Mouse (Mus musculus) lung, postnatal 0 days (tissue): ENCODE data around the gene Sox5. TPM values are rescaled to one million over a fixed set of nuclear protein-coding genes. Genes with fewer than 3 reads are reported as not detected.
A peak's percentile ranks its signal among the peaks of the same experiment; 100 is the strongest.

Experiments used
- ATAC-seq: fragments of 200-750 bp; cut with Nextera tagmentation; 2 replicates; pipeline ENCODE4 v1.8.0; 2017; ENCODE audit warnings: moderate library complexity
- DNase-seq: peaks from one replicate; pipeline ENCODE4 v3.0.0-alpha.2; 2016; ENCODE audit warnings: low spot score
- H3K27ac ChIP-seq: fragments of 300-500 bp; sonication (generic); 2 replicates; pipeline ENCODE4 v1.5.1; 2014; ENCODE audit warnings: antibody characterized with exemption, mild to moderate bottlenecking, low read length, mixed read lengths
- H3K27me3 ChIP-seq: fragments of 300-500 bp; sonication (generic); replicated peaks from 2 replicates; pipeline ENCODE4 v1.6.1; 2014; ENCODE audit warnings: low read length, mixed read lengths; ENCODE audit not compliant: insufficient read depth
- H3K36me3 ChIP-seq: fragments of 300-500 bp; sonication (generic); 2 replicates; pipeline ENCODE4 v1.6.1; 2014; ENCODE audit warnings: low read length, mixed read lengths; ENCODE audit not compliant: insufficient read depth
- H3K4me1 ChIP-seq: fragments of 300-500 bp; sonication (generic); 2 replicates; pipeline ENCODE4 v1.6.1; 2014; ENCODE audit warnings: antibody characterized with exemption, low read depth, low read length, mixed read lengths; ENCODE audit not compliant: insufficient read depth
- H3K4me2 ChIP-seq: fragments of 300-500 bp; sonication (generic); replicated peaks from 2 replicates; pipeline ENCODE4 v1.6.1; 2014; ENCODE audit warnings: low read depth, mild to moderate bottlenecking, low read length, moderate library complexity, mixed read lengths
- H3K4me3 ChIP-seq: fragments of 300-500 bp; sonication (generic); 2 replicates; pipeline ENCODE4 v1.5.1; 2014; ENCODE audit warnings: low read depth, low read length
- H3K9ac ChIP-seq: fragments of 300-500 bp; sonication (generic); replicated peaks from 2 replicates; pipeline ENCODE4 v1.6.1; 2014; ENCODE audit warnings: low read depth, mild to moderate bottlenecking
- H3K9me3 ChIP-seq: fragments of 300-500 bp; sonication (generic); 2 replicates; pipeline ENCODE4 v1.6.1; 2016; ENCODE audit warnings: low read length, mixed read lengths
- CTCF ChIP-seq: IDR thresholded peaks from 2 replicates; pipeline ENCODE4 v1.5.1; 2016; ENCODE audit warnings: antibody characterized with exemption, mild to moderate bottlenecking
- EP300 ChIP-seq: IDR thresholded peaks from 2 replicates; pipeline ENCODE4 v1.6.1; 2016; ENCODE audit warnings: antibody characterized with exemption, mild to moderate bottlenecking, control low read depth
- WGBS: fragments of 180-500 bp; shearing (Covaris S2); extraction: QIAGEN DNeasy Blood & Tissue Kit; methylation state at CpG from one replicate; pipeline ENCODE4 v1.1.7; 2014; 5-methylcytosine and 5-hydroxymethylcytosine counted together
- polyA plus RNA-seq: library from polyadenylated mRNA; unstranded; fragments of >200 nt; fragmentation: Nextera tagmentation; extraction: Ambion mirVana; gene quantifications from 2 replicates; pipeline ENCODE4 v1.2.1, GENCODE M21; 2015

Sox5 gene
- polyA plus RNA-seq, 1 experiment from 2014 or later = 9.8 TPM

GRCm38 (mm10) chr6:144329311-144329930 is 452.4 kb downstream of the Sox5 start:
- Histone ChIP-seq H3K36me3 (no peaks in the 10 kb centered on the region), H3K27ac (no peak overlapping the region), H3K4me3 (no peak overlapping the region), H3K4me1 (no peaks in the 10 kb centered on the region), H3K4me2 (no peak overlapping the region), H3K27me3 (no peaks in the 10 kb centered on the region), H3K9ac (no peak overlapping the region), H3K9me3 (no peaks in the 10 kb centered on the region)
- no peak for TF ChIP-seq CTCF
- no peak for TF ChIP-seq EP300
- 80% methylated on average over 2 of the region's 2 CpGs for WGBS
- no peak for ATAC-seq
- DNase-seq = no peak

GRCm38 (mm10) chr6:144328779-144329178 is 453.0 kb downstream of the Sox5 start:
- Histone ChIP-seq H3K9me3 (no peaks in the 10 kb centered on the region), H3K27ac (no peak overlapping the region), H3K36me3 (no peaks in the 10 kb centered on the region), H3K4me1 (no peaks in the 10 kb centered on the region), H3K27me3 (no peaks in the 10 kb centered on the region), H3K4me2 (no peak overlapping the region), H3K9ac (no peak overlapping the region), H3K4me3 (no peak overlapping the region)
- WGBS = 46% methylated on average over 4 of the region's 4 CpGs
- no peak for ATAC-seq
- peak; percentile 17 for DNase-seq
- TF ChIP-seq EP300 (0 out of 2 replicates have a peak, but pooled peaks have one; percentile 19), CTCF (no peak)

- H3K36me3 ChIP-seq = no peaks in the 10 kb centered on the region
- H3K9ac ChIP-seq = no peak overlapping the region
- H3K27me3 ChIP-seq = no peaks in the 10 kb centered on the region
- DNase-seq = no peak
- H3K4me2 ChIP-seq = no peak overlapping the region
- ATAC-seq = no peak
- TF ChIP-seq CTCF = no peak
- no peak for TF ChIP-seq EP300
- H3K4me3 ChIP-seq = no peak overlapping the region
- no peaks in the 10 kb centered on the region for H3K4me1 ChIP-seq
- H3K27ac ChIP-seq = no peak overlapping the region
- 68% methylated on average over 3 of the region's 3 CpGs for WGBS
- no peaks in the 10 kb centered on the region for H3K9me3 ChIP-seq
Measured at GRCm38 (mm10) chr6:144326817-144327216, 455.0 kb downstream of the Sox5 start.

- Histone ChIP-seq H3K36me3 (no peaks in the 10 kb centered on the region), H3K4me3 (no peak overlapping the region), H3K4me2 (no peak overlapping the region), H3K4me1 (no peaks in the 10 kb centered on the region), H3K27me3 (no peaks in the 10 kb centered on the region), H3K9ac (no peak overlapping the region), H3K27ac (no peak overlapping the region), H3K9me3 (no peaks in the 10 kb centered on the region)
- no peak for ATAC-seq
- TF ChIP-seq CTCF (no peak), EP300 (no peak)
- DNase-seq = no peak
- WGBS = 59% methylated on average over 4 of the region's 4 CpGs
Measured at GRCm38 (mm10) chr6:144323372-144323771, 458.4 kb downstream of the Sox5 start.

- no peak for TF ChIP-seq EP300
- TF ChIP-seq CTCF = no peak
- ATAC-seq (no peak), DNase-seq (no peak)
- H3K9me3 ChIP-seq = no peaks in the 10 kb centered on the region
- H3K27me3 ChIP-seq = no peaks in the 10 kb centered on the region
- H3K27ac ChIP-seq = no peak overlapping the region
- H3K9ac ChIP-seq = no peak overlapping the region
- H3K4me2 ChIP-seq = no peak overlapping the region
- WGBS = 93% methylated on average over 13 of the region's 13 CpGs
- H3K4me3 ChIP-seq = no peak overlapping the region
- no peaks in the 10 kb centered on the region for H3K4me1 ChIP-seq
- H3K36me3 ChIP-seq = no peaks in the 10 kb centered on the region
Measured at GRCm38 (mm10) chr6:144322297-144323047, 459.3 kb downstream of the Sox5 start.

GRCm38 (mm10) chr6:144320327-144320726 is 461.4 kb downstream of the Sox5 start:
- no peak overlapping the region for H3K4me2 ChIP-seq
- H3K4me1 ChIP-seq = no peaks in the 10 kb centered on the region
- H3K4me3 ChIP-seq = no peak overlapping the region
- DNase-seq = no peak
- no peak overlapping the region for H3K9ac ChIP-seq
- H3K9me3 ChIP-seq = no peaks in the 10 kb centered on the region
- no peak overlapping the region for H3K27ac ChIP-seq
- TF ChIP-seq CTCF = no peak
- no peak for TF ChIP-seq EP300
- H3K27me3 ChIP-seq = no peaks in the 10 kb centered on the region
- no peaks in the 10 kb centered on the region for H3K36me3 ChIP-seq
- no peak for ATAC-seq
